Mouse (Mus musculus): Measurements from ENCODE around the gene Gm42791. TPM values are rescaled to one million over a fixed set of nuclear protein-coding genes. Genes with fewer than 3 reads are reported as not detected.

Gene Gm42791
- polyA plus RNA-seq (2015; fragmentation: Nextera tagmentation; extraction: Ambion mirVana) = not detected in 2 replicates

DNA sequence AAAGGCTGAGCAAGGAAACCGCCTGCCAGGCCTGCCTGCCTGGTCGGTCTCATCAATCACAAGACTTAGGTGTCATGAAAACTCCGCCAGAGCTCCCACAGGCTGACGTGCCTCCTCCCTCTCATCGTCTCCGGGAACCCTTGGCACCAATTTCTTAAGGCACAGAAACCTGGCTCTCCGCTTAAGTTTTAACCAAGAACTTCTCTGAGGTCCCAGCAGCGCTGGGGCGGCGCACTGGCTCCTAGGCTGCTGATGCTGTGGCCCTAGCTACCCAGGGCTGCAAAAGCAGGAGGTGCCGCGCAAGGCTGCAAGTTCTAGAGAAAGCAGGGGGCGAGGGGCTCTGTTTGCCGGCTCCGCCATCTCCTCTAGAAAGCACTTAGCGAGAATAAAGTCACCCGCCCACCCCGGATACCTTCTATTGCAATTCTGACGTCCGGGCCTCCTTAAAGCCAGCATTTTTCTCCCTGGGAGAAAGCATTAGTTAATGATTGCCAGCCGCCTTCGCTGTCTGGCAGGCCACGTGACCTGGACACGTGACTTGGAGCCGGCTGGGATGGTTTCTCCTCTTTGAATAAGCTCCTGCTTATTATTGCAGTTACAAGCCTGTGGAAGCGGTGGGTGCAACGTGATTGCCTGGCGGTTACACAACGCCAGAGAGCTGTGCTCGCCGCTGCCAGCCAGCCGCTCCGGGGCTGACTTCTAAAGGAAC lies at the start of gene Gm42791:
TSS of gene Gm42791 (minus strand) at position 442 of the 709 bp plus-strand sequence.

GRCm38 (mm10) chr5:148929116-148929449 lies 65.9 kb downstream of the Gm42791 start, which contains the start of gene Katnal1:
Gene Katnal1, minus strand, starts transcription at chr5:148929320.

Other genes starting within 250 kb of the Gm42791 start
- gene Katnal1, start 65.8 kb downstream of the Gm42791 start, polyA plus RNA-seq (2015; fragmentation: Nextera tagmentation; extraction: Ambion mirVana) = 6.9 and 9.6 TPM in 2 replicates
- gene Uspl1, start 189.2 kb upstream of the Gm42791 start, polyA plus RNA-seq (2015; fragmentation: Nextera tagmentation; extraction: Ambion mirVana) = 21.3 and 24.3 TPM in 2 replicates
- gene Hmgb1, start 189.3 kb upstream of the Gm42791 start, polyA plus RNA-seq (2015; fragmentation: Nextera tagmentation; extraction: Ambion mirVana) = 457 and 564 TPM in 2 replicates

All from skeletal muscle tissue, postnatal 0 days (tissue).